Mouse (Mus musculus) cortical plate, adult 2 months (tissue): ENCODE data around the gene Fam129b.

Experiments used
- CTCF ChIP-seq: fragments of 200-500 bp; IDR thresholded peaks from 2 replicates; pipeline ENCODE4 v1.5.1; 2011; ENCODE audit warnings: mild to moderate bottlenecking, control low read depth, low read length; ENCODE audit not compliant: insufficient read depth; ENCODE audit errors: extremely low read depth
- POLR2A ChIP-seq: fragments of 200-500 bp; IDR thresholded peaks from 2 replicates; pipeline ENCODE4 v1.6.1; 2011; ENCODE audit warnings: mild to moderate bottlenecking, low read length, control low read depth; ENCODE audit not compliant: insufficient read depth; ENCODE audit errors: extremely low read depth

- TF ChIP-seq POLR2A: no peak
- TF ChIP-seq CTCF: no peak
These were observed 2.0 kb downstream of the Fam129b start for GRCm38 (mm10) chr2:32877761-32878393.
